Mouse (Mus musculus) midbrain, embryonic 12.5 days (tissue): ENCODE measurements around the gene C2cd4d. TPM values are rescaled to one million over a fixed set of nuclear protein-coding genes. Genes with fewer than 3 reads are reported as not detected.

ENCODE experiments used
- ATAC-seq: fragments of 200-750 bp; cut with Nextera tagmentation; 2 replicates; pipeline ENCODE4 v1.8.0; 2017; ENCODE audit warnings: low read depth, moderate TSS enrichment, moderate library complexity; ENCODE audit not compliant: low FRiP score
- H3K27ac ChIP-seq: fragments of 300-500 bp; sonication (generic); replicated peaks from 2 replicates; pipeline ENCODE4 v1.5.1; 2016; ENCODE audit warnings: mild to moderate bottlenecking
- H3K27me3 ChIP-seq: fragments of 300-500 bp; sonication (generic); 2 replicates; pipeline ENCODE4 v1.6.1; 2016; ENCODE audit warnings: mild to moderate bottlenecking
- H3K36me3 ChIP-seq: fragments of 300-500 bp; sonication (generic); 2 replicates; pipeline ENCODE4 v1.6.1; 2016
- H3K4me1 ChIP-seq: fragments of 300-500 bp; sonication (generic); 2 replicates; pipeline ENCODE4 v1.6.1; 2016
- H3K4me2 ChIP-seq: fragments of 300-500 bp; sonication (generic); replicated peaks from 2 replicates; pipeline ENCODE4 v1.6.1; 2016; ENCODE audit warnings: mild to moderate bottlenecking, moderate library complexity
- H3K4me3 ChIP-seq: fragments of 300-500 bp; sonication (generic); 2 replicates; pipeline ENCODE4 v1.5.1; 2016; ENCODE audit warnings: mild to moderate bottlenecking
- H3K9ac ChIP-seq: fragments of 300-500 bp; sonication (generic); replicated peaks from 2 replicates; pipeline ENCODE4 v1.6.1; 2016; ENCODE audit warnings: mild to moderate bottlenecking, moderate library complexity
- H3K9me3 ChIP-seq: fragments of 300-500 bp; sonication (generic); 2 replicates; pipeline ENCODE4 v1.6.1; 2016; ENCODE audit warnings: mild to moderate bottlenecking
- WGBS: fragments of 180-500 bp; shearing (Covaris S2); methylation state at CpG from one replicate; pipeline ENCODE4 v1.1.7; 2016; 5-methylcytosine and 5-hydroxymethylcytosine counted together
- polyA plus RNA-seq: library from polyadenylated mRNA; unstranded; fragments of >200 nt; fragmentation: Nextera tagmentation; extraction: Ambion mirVana; gene quantifications from 2 replicates; pipeline ENCODE4 v1.2.1, GENCODE M21; 2016

C2cd4d gene
- polyA plus RNA-seq, 1 experiment from 2014 or later: 1.9 TPM

- Histone ChIP-seq H3K9ac (no peak overlapping the region), H3K4me1 (peaks cover 22% of the 10 kb centered on the region), H3K36me3 (no peaks in the 10 kb centered on the region), H3K4me2 (no peak overlapping the region), H3K27me3 (peaks cover 29% of the 10 kb centered on the region), H3K4me3 (no peak overlapping the region), H3K9me3 (no peaks in the 10 kb centered on the region), H3K27ac (no peak overlapping the region)
- WGBS: 24% methylated on average over 13 of the region's 13 CpGs
- ATAC-seq: no peak
Measured at GRCm38 (mm10) chr3:94377028-94377923, 15.0 kb downstream of the C2cd4d start.

DNA sequence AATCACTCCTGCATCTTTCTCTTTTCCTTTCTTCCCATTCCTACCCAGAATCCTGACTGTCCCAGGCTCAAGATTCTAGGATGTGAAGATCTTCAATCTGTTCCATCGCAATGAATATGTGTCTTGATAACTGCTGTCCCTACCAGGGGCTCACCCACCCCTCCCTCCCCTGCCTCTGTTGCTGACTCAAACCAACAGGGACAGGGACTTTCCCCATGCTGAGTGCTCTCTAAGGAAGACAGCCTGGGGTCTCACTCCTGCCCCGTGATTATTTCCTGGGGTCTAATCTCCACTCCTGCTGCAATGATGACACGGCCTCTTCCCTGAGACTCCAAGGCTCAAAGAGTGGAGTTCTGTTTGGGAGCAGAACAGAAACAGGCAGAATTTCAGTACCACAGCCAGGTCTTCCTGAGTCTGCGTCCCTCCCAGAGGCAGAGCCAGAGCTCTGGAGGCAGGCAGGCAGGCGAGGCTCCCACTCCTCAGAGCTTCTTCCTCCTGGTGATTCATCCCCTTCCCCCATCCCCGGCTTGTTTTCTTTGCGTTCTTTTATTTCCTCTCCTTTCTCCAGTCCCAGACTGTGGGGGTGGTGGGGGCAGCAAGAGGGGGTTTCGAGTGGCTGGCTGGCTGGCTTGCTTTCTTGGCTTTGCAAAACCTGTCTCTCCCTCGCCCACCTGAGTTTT, 17.7 kb downstream of the C2cd4d start:
- Histone ChIP-seq H3K9me3 (no peaks in the 10 kb centered on the region), H3K4me1 (0 out of 2 replicates have a peak, but pooled peaks cover 5% of the 10 kb centered on the region), H3K27ac (no peak overlapping the region), H3K4me3 (no peak overlapping the region), H3K27me3 (peaks cover 10% of the 10 kb centered on the region), H3K9ac (no peak overlapping the region), H3K4me2 (no peak overlapping the region), H3K36me3 (no peaks in the 10 kb centered on the region)
- WGBS: 19% methylated on average over 9 of the region's 9 CpGs
- no peak for ATAC-seq

DNA sequence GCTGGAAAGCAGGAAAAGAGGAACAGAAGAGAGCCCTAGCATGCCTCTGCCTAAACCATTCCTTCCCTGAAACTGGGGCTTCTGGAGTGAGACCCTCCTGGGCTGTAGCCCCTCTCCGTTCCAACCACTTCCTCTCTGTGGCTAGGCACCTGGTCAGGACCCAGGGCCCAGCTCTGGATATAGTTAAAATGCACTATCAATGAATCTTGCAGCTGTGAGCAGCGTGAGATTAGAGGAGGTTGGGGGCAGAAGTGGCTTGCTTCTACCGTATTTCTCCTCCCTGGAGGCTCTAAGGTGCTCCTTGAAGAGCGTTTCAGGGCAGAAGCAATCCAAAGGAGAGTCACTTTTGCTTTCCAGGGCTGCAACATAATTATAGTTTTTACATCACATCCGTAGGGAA, 20.1 kb downstream of the C2cd4d start:
- ATAC-seq: no peak
- Histone ChIP-seq H3K4me3 (no peak overlapping the region), H3K9ac (no peak overlapping the region), H3K9me3 (no peaks in the 10 kb centered on the region), H3K4me1 (0 out of 2 replicates have a peak, but pooled peaks cover under 1% of the 10 kb centered on the region), H3K27me3 (peaks cover under 1% of the 10 kb centered on the region; the same call in 1 of the 2 replicates), H3K36me3 (no peaks in the 10 kb centered on the region), H3K4me2 (no peak overlapping the region), H3K27ac (no peak overlapping the region)
- WGBS: 78% methylated on average over 5 of the region's 5 CpGs

DNA sequence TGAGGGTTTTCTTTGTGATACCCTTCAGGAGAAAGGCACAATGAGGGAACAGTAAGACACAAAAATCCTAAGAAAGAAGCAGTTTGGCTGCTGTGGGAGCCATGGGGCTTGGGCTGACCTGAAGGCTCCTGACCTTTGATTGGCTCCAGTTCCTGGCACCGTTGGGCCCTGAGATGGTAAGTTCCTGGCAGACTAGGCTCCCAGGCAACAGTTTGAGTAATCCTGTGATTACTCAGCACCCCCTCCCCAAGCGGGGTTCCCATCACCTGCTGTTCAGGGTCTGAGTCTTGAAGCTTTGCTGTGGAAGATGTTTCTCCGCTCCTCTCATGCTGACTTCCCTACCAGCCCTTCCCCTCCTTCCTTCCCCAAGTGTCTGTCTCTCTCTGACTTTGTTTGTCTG, 21.2 kb downstream of the C2cd4d start:
- 54% methylated on average over 3 of the region's 3 CpGs for whole genome bisulfite sequencing
- no peak overlapping the region for H3K4me2 ChIP-seq
- ATAC-seq: no peak

DNA sequence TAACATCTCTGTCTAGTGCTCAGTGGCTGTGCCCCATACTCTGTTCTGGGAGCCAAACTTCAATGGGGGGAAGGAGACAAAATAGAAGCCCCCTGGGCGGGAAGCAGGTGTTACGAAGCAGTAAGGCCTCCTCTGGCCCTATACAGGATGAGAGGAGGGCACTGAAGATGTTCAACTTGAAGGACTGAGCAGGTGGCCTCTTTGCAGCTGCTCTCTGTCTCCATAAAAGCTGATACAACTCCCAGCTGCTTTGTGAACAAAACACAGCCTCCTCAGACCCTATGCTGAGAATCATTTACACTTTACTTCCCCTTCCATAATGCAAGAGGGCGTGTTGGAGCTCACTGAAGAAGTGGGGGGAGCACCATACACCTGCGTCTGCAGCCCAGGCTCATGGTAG, 24.4 kb downstream of the C2cd4d start:
- no peaks in the 10 kb centered on the region for H3K4me1 ChIP-seq
- peaks cover 3% of the 10 kb centered on the region; the same call in 1 of the 2 replicates for H3K27me3 ChIP-seq
- no peak overlapping the region for H3K4me3 ChIP-seq
- no peak overlapping the region for H3K9ac ChIP-seq
- H3K9me3 ChIP-seq: no peaks in the 10 kb centered on the region
- 71% methylated on average over 4 of the region's 4 CpGs for WGBS
- H3K36me3 ChIP-seq: no peaks in the 10 kb centered on the region
- ATAC-seq: no peak
- no peak overlapping the region for H3K4me2 ChIP-seq
- no peak overlapping the region for H3K27ac ChIP-seq

More for the DNA sequence above, 21.2 kb downstream of the C2cd4d start:
- Histone ChIP-seq H3K9ac (no peak overlapping the region), H3K9me3 (no peaks in the 10 kb centered on the region), H3K4me1 (no peaks in the 10 kb centered on the region), H3K36me3 (no peaks in the 10 kb centered on the region), H3K27me3 (no peaks in the 10 kb centered on the region), H3K4me3 (no peak overlapping the region), H3K27ac (no peak overlapping the region)

DNA sequence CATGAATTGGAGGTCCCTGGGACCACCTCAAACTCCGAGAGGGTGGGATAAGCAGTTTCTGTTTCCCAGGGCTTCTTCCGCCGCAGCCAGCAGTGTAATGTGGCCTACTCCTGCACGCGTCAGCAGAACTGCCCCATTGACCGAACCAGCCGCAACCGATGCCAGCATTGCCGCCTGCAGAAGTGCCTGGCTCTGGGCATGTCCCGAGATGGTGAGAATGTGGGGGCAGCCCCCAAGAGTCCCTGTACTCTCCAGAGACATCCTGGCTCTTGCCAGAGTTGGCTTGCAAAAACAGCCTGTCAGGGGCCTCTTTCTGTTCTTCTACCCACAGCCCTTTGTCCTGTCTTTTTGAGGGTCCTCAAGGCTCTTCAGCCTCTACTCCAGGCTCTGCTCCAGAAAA, 25.2 kb downstream of the C2cd4d start:
- peaks cover 3% of the 10 kb centered on the region; the same call in 1 of the 2 replicates for H3K27me3 ChIP-seq
- H3K9ac ChIP-seq: no peak overlapping the region
- no peaks in the 10 kb centered on the region for H3K4me1 ChIP-seq
- no peak overlapping the region for H3K27ac ChIP-seq
- H3K36me3 ChIP-seq: no peaks in the 10 kb centered on the region
- 88% methylated on average over 10 of the region's 10 CpGs for WGBS
- H3K9me3 ChIP-seq: no peaks in the 10 kb centered on the region
- H3K4me3 ChIP-seq: no peak overlapping the region
- no peak for ATAC-seq
- H3K4me2 ChIP-seq: no peak overlapping the region

DNA sequence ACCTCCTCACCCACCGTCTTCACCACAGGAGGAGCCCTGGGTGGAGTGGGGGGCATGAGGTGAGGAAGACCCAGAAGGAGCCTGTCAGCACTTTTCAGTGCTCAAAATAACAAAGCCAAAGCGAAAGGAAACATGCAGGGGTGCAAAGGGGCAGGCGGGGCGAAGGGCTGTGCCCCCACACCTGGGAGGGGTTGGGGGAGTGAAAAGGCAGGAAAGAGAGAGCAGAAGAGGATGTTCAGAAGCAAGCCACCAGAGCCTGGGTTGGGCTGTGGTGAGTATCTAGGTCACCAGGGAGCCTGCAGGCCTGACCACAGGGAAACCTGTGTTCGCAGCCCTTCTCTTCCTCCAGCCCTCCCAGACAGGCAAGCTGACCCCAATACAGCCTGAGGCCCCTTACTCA, 25.8 kb downstream of the C2cd4d start:
- WGBS: 75% methylated on average over 5 of the region's 5 CpGs
- no peaks in the 10 kb centered on the region for H3K9me3 ChIP-seq
- ATAC-seq: no peak
- peaks cover 3% of the 10 kb centered on the region; the same call in 1 of the 2 replicates for H3K27me3 ChIP-seq
- H3K36me3 ChIP-seq: no peaks in the 10 kb centered on the region
- no peak overlapping the region for H3K9ac ChIP-seq
- no peak overlapping the region for H3K4me2 ChIP-seq
- no peak overlapping the region for H3K4me3 ChIP-seq
- no peak overlapping the region for H3K27ac ChIP-seq
- no peaks in the 10 kb centered on the region for H3K4me1 ChIP-seq

DNA sequence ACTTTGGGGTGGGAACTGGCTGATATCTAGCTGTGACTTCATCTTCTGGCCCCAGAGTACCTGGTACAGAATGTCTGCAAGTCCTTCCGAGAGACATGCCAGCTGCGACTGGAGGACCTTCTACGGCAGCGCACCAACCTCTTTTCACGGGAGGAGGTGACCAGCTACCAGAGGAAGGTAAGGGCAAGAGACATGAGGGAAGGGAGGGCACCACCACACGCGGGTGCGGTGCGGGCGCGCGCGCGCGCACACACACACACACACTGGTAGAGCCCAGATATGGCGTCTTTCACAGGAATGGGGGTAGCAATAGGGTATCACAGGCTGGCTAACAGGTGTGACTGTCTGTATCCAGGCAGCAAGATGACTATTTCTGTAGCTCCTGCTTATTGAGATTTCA, 27.2 kb downstream of the C2cd4d start:
- Histone ChIP-seq H3K9me3 (no peaks in the 10 kb centered on the region), H3K4me2 (no peak overlapping the region), H3K36me3 (no peaks in the 10 kb centered on the region), H3K4me1 (no peaks in the 10 kb centered on the region), H3K27me3 (peaks cover 3% of the 10 kb centered on the region; the same call in 1 of the 2 replicates), H3K27ac (no peak overlapping the region), H3K4me3 (no peak overlapping the region), H3K9ac (no peak overlapping the region)
- 95% methylated on average over 16 of the region's 16 CpGs for WGBS
- ATAC-seq: no peak

DNA sequence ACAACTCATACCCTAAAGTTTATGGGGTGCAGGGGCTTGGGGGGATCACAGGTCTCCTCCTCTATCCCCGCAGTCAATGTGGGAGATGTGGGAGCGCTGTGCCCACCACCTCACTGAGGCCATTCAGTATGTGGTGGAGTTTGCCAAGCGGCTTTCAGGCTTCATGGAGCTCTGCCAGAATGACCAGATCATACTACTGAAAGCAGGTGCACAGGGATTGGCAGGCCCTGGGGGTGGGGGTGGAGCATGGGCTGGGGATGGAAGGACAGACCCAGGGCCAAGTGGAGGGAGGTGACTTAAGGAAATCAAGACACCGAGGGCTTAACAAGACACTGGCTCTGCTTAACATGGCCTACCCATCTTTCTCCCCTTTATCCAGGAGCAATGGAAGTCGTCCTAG, 28.8 kb downstream of the C2cd4d start:
- Histone ChIP-seq H3K4me3 (no peak overlapping the region), H3K9me3 (no peaks in the 10 kb centered on the region), H3K4me2 (no peak overlapping the region), H3K4me1 (no peaks in the 10 kb centered on the region), H3K9ac (no peak overlapping the region), H3K27ac (no peak overlapping the region), H3K36me3 (no peaks in the 10 kb centered on the region), H3K27me3 (peaks cover 3% of the 10 kb centered on the region; the same call in 1 of the 2 replicates)
- WGBS: 87% methylated on average over 5 of the region's 5 CpGs
- ATAC-seq: no peak

GRCm38 (mm10) chr3:94392128-94392527, 29.9 kb downstream of the C2cd4d start:
- Histone ChIP-seq H3K27me3 (peaks cover 10% of the 10 kb centered on the region), H3K4me2 (no peak overlapping the region), H3K27ac (no peak overlapping the region), H3K9ac (no peak overlapping the region), H3K4me1 (no peaks in the 10 kb centered on the region), H3K4me3 (no peak overlapping the region), H3K9me3 (no peaks in the 10 kb centered on the region), H3K36me3 (no peaks in the 10 kb centered on the region)
- 84% methylated on average over 2 of the region's 2 CpGs for WGBS
- ATAC-seq: no peak

DNA sequence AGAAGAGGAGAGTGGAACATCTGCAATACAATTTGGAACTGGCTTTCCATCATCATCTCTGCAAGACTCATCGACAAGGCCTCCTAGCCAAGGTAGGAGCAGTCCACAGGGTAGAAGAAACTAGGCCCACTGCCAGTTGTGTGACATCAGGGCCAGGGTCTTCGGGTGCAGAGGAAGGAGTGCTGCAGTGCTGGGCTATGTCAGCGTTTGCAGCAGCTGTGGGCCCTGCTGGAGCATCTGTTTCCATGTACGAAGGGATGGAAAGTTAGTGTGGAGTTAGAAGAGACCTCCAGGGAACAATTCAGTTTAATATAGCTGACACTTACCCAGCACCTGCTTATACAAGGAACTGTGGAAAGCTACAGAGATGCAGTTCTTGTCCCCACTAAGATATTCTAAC, 30.8 kb downstream of the C2cd4d start:
- H3K27me3 ChIP-seq: peaks cover 18% of the 10 kb centered on the region
- no peaks in the 10 kb centered on the region for H3K36me3 ChIP-seq
- H3K4me2 ChIP-seq: no peak overlapping the region
- no peaks in the 10 kb centered on the region for H3K4me1 ChIP-seq
- ATAC-seq: no peak
- H3K4me3 ChIP-seq: no peak overlapping the region
- H3K9me3 ChIP-seq: no peaks in the 10 kb centered on the region
- H3K27ac ChIP-seq: no peak overlapping the region
- no peak overlapping the region for H3K9ac ChIP-seq
- 76% methylated on average over 4 of the region's 4 CpGs for WGBS

DNA sequence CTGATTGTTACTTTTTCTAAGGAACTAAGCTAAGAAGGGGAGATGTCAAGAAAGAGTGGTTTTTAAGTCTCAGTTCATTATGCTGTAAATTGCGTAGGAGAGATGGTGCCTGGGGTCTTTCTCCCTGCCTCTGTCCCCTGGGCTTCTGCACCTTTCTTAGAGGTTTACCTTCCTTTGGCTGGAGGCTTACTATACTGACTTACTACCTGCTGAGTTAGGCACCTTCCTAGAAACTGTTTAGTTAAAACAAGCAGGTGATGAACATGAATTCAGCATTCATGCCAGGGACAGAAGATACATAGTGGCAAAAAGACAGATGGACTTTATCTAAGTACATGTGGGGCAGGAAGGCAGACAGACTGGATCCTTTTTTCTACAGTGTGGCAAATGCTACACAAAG, 34.1 kb downstream of the C2cd4d start:
- H3K9me3 ChIP-seq: no peaks in the 10 kb centered on the region
- ATAC-seq: no peak
- H3K4me3 ChIP-seq: no peak overlapping the region
- no peak overlapping the region for H3K9ac ChIP-seq
- peaks cover 19% of the 10 kb centered on the region for H3K4me1 ChIP-seq
- no peak overlapping the region for H3K4me2 ChIP-seq
- no peaks in the 10 kb centered on the region for H3K36me3 ChIP-seq
- no peak overlapping the region for H3K27ac ChIP-seq
- peaks cover 31% of the 10 kb centered on the region for H3K27me3 ChIP-seq
- WGBS: 82% methylated on average over 1 of the region's 1 CpGs
